Mouse (Mus musculus) midbrain, embryonic 11.5 days (tissue): Measurements from ENCODE around the gene Traf3ip1. TPM values are rescaled to one million over a fixed set of nuclear protein-coding genes. Genes with fewer than 3 reads are reported as not detected.
A peak's percentile ranks its signal among the peaks of the same experiment; 100 is the strongest.

Experiments
- ATAC-seq: fragments of 200-750 bp; cut with Nextera tagmentation; 2 replicates; pipeline ENCODE4 v1.8.0; 2017; ENCODE audit warnings: moderate TSS enrichment, moderate library complexity; ENCODE audit not compliant: low FRiP score
- DNase-seq: peaks from one replicate; pipeline ENCODE4 v3.0.0; 2015; ENCODE audit warnings: low spot score; ENCODE audit errors: missing footprints
- H3K27ac ChIP-seq: fragments of 300-500 bp; sonication (generic); 2 replicates; pipeline ENCODE4 v1.5.1; 2014; ENCODE audit warnings: low read depth, low read length
- H3K27me3 ChIP-seq: fragments of 300-500 bp; sonication (generic); 2 replicates; pipeline ENCODE4 v1.6.1; 2014; ENCODE audit warnings: mild to moderate bottlenecking, low read length, moderate library complexity, mixed read lengths; ENCODE audit not compliant: control insufficient read depth, insufficient read depth
- H3K36me3 ChIP-seq: fragments of 300-500 bp; sonication (generic); 2 replicates; pipeline ENCODE4 v1.6.1; 2014; ENCODE audit warnings: mild to moderate bottlenecking, low read length, moderate library complexity, mixed read lengths; ENCODE audit not compliant: control insufficient read depth, insufficient read depth
- H3K4me1 ChIP-seq: fragments of 300-500 bp; sonication (generic); 2 replicates; pipeline ENCODE4 v1.6.1; 2014; ENCODE audit warnings: low read length; ENCODE audit not compliant: control insufficient read depth, insufficient read depth
- H3K4me2 ChIP-seq: fragments of 300-500 bp; sonication (generic); 2 replicates; pipeline ENCODE4 v1.6.1; 2014; ENCODE audit warnings: mild to moderate bottlenecking, moderate library complexity
- H3K4me3 ChIP-seq: fragments of 300-500 bp; sonication (generic); 2 replicates; pipeline ENCODE4 v1.5.1; 2014; ENCODE audit warnings: low read depth, low read length
- H3K9ac ChIP-seq: fragments of 300-500 bp; sonication (generic); 2 replicates; pipeline ENCODE4 v1.6.1; 2014; ENCODE audit warnings: low read length
- H3K9me3 ChIP-seq: fragments of 300-500 bp; sonication (generic); 2 replicates; pipeline ENCODE4 v1.6.1; 2016; ENCODE audit warnings: low read length; ENCODE audit not compliant: control insufficient read depth
- WGBS: fragments of 180-500 bp; shearing (Covaris S2); extraction: QIAGEN DNeasy Blood & Tissue Kit; methylation state at CpG from one replicate; pipeline ENCODE4 v1.1.7; 2014; 5-methylcytosine and 5-hydroxymethylcytosine counted together
- polyA plus RNA-seq: library from polyadenylated mRNA; unstranded; fragments of >200 nt; fragmentation: Nextera tagmentation; extraction: Ambion mirVana; gene quantifications from 2 replicates; pipeline ENCODE4 v1.2.1, GENCODE M21; 2014

Traf3ip1 gene
- polyA plus RNA-seq, 1 experiment from 2014 or later: 7.3 TPM

GRCm38 (mm10) chr1:91533483-91533882 is 39.0 kb downstream of the Traf3ip1 start:
- Histone ChIP-seq H3K4me2 (no peak overlapping the region), H3K4me1 (no peaks in the 10 kb centered on the region), H3K9ac (no peak overlapping the region), H3K4me3 (no peak overlapping the region), H3K36me3 (no peaks in the 10 kb centered on the region), H3K9me3 (no peaks in the 10 kb centered on the region), H3K27me3 (no peaks in the 10 kb centered on the region), H3K27ac (no peak overlapping the region)
- DNase-seq (no peak), ATAC-seq (no peak)
- 71% methylated on average over 2 of the region's 2 CpGs for WGBS

- ATAC-seq (no peak), DNase-seq (no peak)
- Histone ChIP-seq H3K27me3 (no peaks in the 10 kb centered on the region), H3K36me3 (no peaks in the 10 kb centered on the region), H3K9ac (no peak overlapping the region), H3K4me1 (no peaks in the 10 kb centered on the region), H3K4me3 (no peak overlapping the region), H3K4me2 (no peak overlapping the region), H3K9me3 (no peaks in the 10 kb centered on the region), H3K27ac (no peak overlapping the region)
- WGBS: 80% methylated on average over 19 of the region's 19 CpGs
Observed at GRCm38 (mm10) chr1:91533961-91534723, 39.7 kb downstream of the Traf3ip1 start.

GRCm38 (mm10) chr1:91537786-91538569 is 43.5 kb downstream of the Traf3ip1 start:
- Histone ChIP-seq H3K4me1 (peaks cover 9% of the 10 kb centered on the region), H3K27me3 (peaks cover 3% of the 10 kb centered on the region; the same call in 1 of the 2 replicates), H3K9ac (no peak overlapping the region), H3K4me2 (no peak overlapping the region), H3K27ac (no peak overlapping the region), H3K4me3 (no peak overlapping the region), H3K36me3 (no peaks in the 10 kb centered on the region), H3K9me3 (no peaks in the 10 kb centered on the region)
- no peak for DNase-seq
- 19% methylated on average over 22 of the region's 22 CpGs for WGBS
- ATAC-seq: no peak

- no peak overlapping the region for H3K9ac ChIP-seq
- H3K27me3 ChIP-seq: peaks cover 3% of the 10 kb centered on the region; the same call in 1 of the 2 replicates
- WGBS: 48% methylated on average over 1 of the region's 1 CpGs
- H3K27ac ChIP-seq: no peak overlapping the region
- no peaks in the 10 kb centered on the region for H3K9me3 ChIP-seq
- DNase-seq (no peak), ATAC-seq (no peak)
- H3K4me1 ChIP-seq: peaks cover 9% of the 10 kb centered on the region
- no peak overlapping the region for H3K4me3 ChIP-seq
- H3K36me3 ChIP-seq: no peaks in the 10 kb centered on the region
- H3K4me2 ChIP-seq: no peak overlapping the region
Observed at GRCm38 (mm10) chr1:91538570-91538929, 44.1 kb downstream of the Traf3ip1 start.

- WGBS: 31% methylated on average over 6 of the region's 6 CpGs
- Histone ChIP-seq H3K4me3 (peak overlapping the region; percentile 58; the same call in 1 of the 2 replicates), H3K36me3 (no peaks in the 10 kb centered on the region), H3K9me3 (no peaks in the 10 kb centered on the region), H3K9ac (no peak overlapping the region), H3K27ac (no peak overlapping the region), H3K27me3 (peaks cover 3% of the 10 kb centered on the region; the same call in 1 of the 2 replicates), H3K4me2 (peak overlapping the region; percentile 97), H3K4me1 (peaks cover 9% of the 10 kb centered on the region)
- no peak for ATAC-seq
- no peak for DNase-seq
Observed at GRCm38 (mm10) chr1:91539246-91539645, 44.8 kb downstream of the Traf3ip1 start.

- WGBS: 2% methylated on average over 22 of the region's 22 CpGs
- no peak for DNase-seq
Observed at GRCm38 (mm10) chr1:91539704-91540270, 45.3 kb downstream of the Traf3ip1 start.

GRCm38 (mm10) chr1:91540271-91540826 is 45.9 kb downstream of the Traf3ip1 start, which contains the start of gene Asb1:
Gene Asb1, plus strand, starts transcription at chr1:91540544.
- H3K4me3 ChIP-seq: peak within 1 kb of the TSS; percentile 58
- peak within 1 kb of the TSS; percentile 97 for H3K4me2 ChIP-seq
- peak within 1 kb of the TSS; percentile 53; the same call in 1 of the 2 replicates for H3K27ac ChIP-seq
- peaks cover 9% of the 10 kb centered on the region for H3K4me1 ChIP-seq
- no peaks in the 10 kb centered on the region for H3K9me3 ChIP-seq
- peaks cover 4% of the 10 kb centered on the region; the same call in 1 of the 2 replicates for H3K36me3 ChIP-seq
- ATAC-seq: peak; percentile 98
- DNase-seq: peak; percentile 100
- H3K9ac ChIP-seq: peak within 1 kb of the TSS; percentile 70
- H3K27me3 ChIP-seq: peaks cover 3% of the 10 kb centered on the region; the same call in 1 of the 2 replicates
- under 1% methylated on average over 39 of the region's 41 CpGs for WGBS

More at GRCm38 (mm10) chr1:91539704-91540270, 45.3 kb downstream of the Traf3ip1 start:
- peak; percentile 49 for ATAC-seq
- Histone ChIP-seq H3K4me3 (peak overlapping the region; percentile 58), H3K4me2 (peak overlapping the region; percentile 97), H3K9ac (peak overlapping the region; percentile 68), H3K36me3 (peaks cover 2% of the 10 kb centered on the region; the same call in 1 of the 2 replicates), H3K4me1 (peaks cover 9% of the 10 kb centered on the region), H3K9me3 (no peaks in the 10 kb centered on the region), H3K27ac (0 out of 2 replicates have a peak overlapping the region, but pooled peaks have one; percentile 8), H3K27me3 (peaks cover 3% of the 10 kb centered on the region; the same call in 1 of the 2 replicates)

- H3K36me3 ChIP-seq: peaks cover 4% of the 10 kb centered on the region; the same call in 1 of the 2 replicates
- peaks cover 9% of the 10 kb centered on the region for H3K4me1 ChIP-seq
- WGBS: 15% methylated on average over 15 of the region's 15 CpGs
- no peak for ATAC-seq
- no peaks in the 10 kb centered on the region for H3K9me3 ChIP-seq
- peak overlapping the region; percentile 58 for H3K4me3 ChIP-seq
- H3K27me3 ChIP-seq: peaks cover 3% of the 10 kb centered on the region; the same call in 1 of the 2 replicates
- DNase-seq: no peak
- H3K4me2 ChIP-seq: peak overlapping the region; percentile 97
- H3K9ac ChIP-seq: peak overlapping the region; percentile 70
- H3K27ac ChIP-seq: 0 out of 2 replicates have a peak overlapping the region, but pooled peaks have one; percentile 53
Observed at GRCm38 (mm10) chr1:91541042-91541592, 46.7 kb downstream of the Traf3ip1 start.
